Mouse (Mus musculus): Measurements from ENCODE around the gene Nhlrc2.
"Not testable (repeated sequence)": the region's sequence is repeated elsewhere in the genome, so short reads cannot be mapped to it uniquely, and the experiment has no call there.

- TF ChIP-seq MAX (IDR thresholded peaks at IDR 0.05); CTCF (IDR thresholded peaks at IDR 0.05; ENCODE audit: control insufficient read depth, insufficient read depth, insufficient read length); MYOD1 (IDR thresholded peaks at IDR 0.05; ENCODE audit: control insufficient read depth, insufficient read length, low read depth): not testable (repeated sequence)
These were observed 36.9 kb upstream of the Nhlrc2 start for GRCm38 (mm10) chr19:56511207-56511606.

Measured in C2C12 (cell line).